Mouse (Mus musculus): ENCODE data around the gene Rap2b. TPM values are rescaled to one million over a fixed set of nuclear protein-coding genes. Genes with fewer than 3 reads are reported as not detected.

Rap2b gene
- polyA plus RNA-seq, 1 experiment from 2014 or later, result 4.1 TPM

DNA sequence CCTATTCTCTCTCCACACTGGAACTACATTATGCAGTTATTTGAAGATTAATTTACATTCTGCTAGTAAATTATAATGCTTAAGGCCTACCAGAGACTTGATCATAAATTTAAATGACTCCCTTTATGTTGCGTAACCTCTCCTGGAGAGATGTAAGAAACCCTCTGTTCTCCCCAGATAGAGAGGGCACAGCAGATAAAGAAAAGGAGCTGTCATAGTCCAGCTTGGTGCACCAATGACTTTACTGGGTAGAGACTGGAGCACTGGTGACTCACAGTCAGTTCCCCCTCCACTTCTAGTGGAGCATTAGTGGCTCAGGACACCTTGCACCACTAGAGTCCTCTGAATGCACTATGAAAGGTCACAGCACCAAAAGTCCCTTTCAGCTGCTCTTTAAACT is 31.4 kb downstream of the Rap2b start:
- Histone ChIP-seq H3K27ac (ENCODE audit: low read depth, low read length) (no peak overlapping the region), H3K4me3 (ENCODE audit: low read depth, low read length) (no peak overlapping the region), H3K36me3 (ENCODE audit: control insufficient read depth, insufficient read depth) (no peaks in the 10 kb centered on the region), H3K9me3 (ENCODE audit: control insufficient read depth) (no peaks in the 10 kb centered on the region), H3K9ac (ENCODE audit: low read depth, low read length) (no peak overlapping the region), H3K27me3 (replicated peaks; ENCODE audit: control insufficient read depth, insufficient read depth, low read length) (no peaks in the 10 kb centered on the region), H3K4me1 (replicated peaks; ENCODE audit: control insufficient read depth, insufficient read depth, low read length) (no peaks in the 10 kb centered on the region), H3K4me2 (replicated peaks; ENCODE audit: low read depth) (no peak overlapping the region)
- 86% methylated on average over 1 of the region's 1 CpGs for WGBS
- no peak for TF ChIP-seq CTCF (IDR thresholded peaks at IDR 0.05; ENCODE audit: low read depth)
- no peak for ATAC-seq

GRCm38 (mm10) chr3:61393520-61393919 is 32.1 kb downstream of the Rap2b start:
- no peaks in the 10 kb centered on the region for H3K4me1 ChIP-seq (replicated peaks; ENCODE audit: control insufficient read depth, insufficient read depth, low read length)
- H3K27ac ChIP-seq (ENCODE audit: low read depth, low read length), result no peak overlapping the region
- H3K4me3 ChIP-seq (ENCODE audit: low read depth, low read length), result no peak overlapping the region
- H3K27me3 ChIP-seq (replicated peaks; ENCODE audit: control insufficient read depth, insufficient read depth, low read length), result no peaks in the 10 kb centered on the region
- no peak for TF ChIP-seq CTCF (IDR thresholded peaks at IDR 0.05; ENCODE audit: low read depth)
- WGBS, result 70% methylated on average over 3 of the region's 3 CpGs
- no peak for ATAC-seq
- H3K9ac ChIP-seq (ENCODE audit: low read depth, low read length), result no peak overlapping the region
- H3K36me3 ChIP-seq (ENCODE audit: control insufficient read depth, insufficient read depth), result no peaks in the 10 kb centered on the region
- H3K9me3 ChIP-seq (ENCODE audit: control insufficient read depth), result no peaks in the 10 kb centered on the region
- H3K4me2 ChIP-seq (replicated peaks; ENCODE audit: low read depth), result no peak overlapping the region

GRCm38 (mm10) chr3:61395382-61395781 is 33.9 kb downstream of the Rap2b start:
- TF ChIP-seq CTCF (IDR thresholded peaks at IDR 0.05; ENCODE audit: low read depth), result no peak
- Histone ChIP-seq H3K27ac (ENCODE audit: low read depth, low read length) (no peak overlapping the region), H3K4me2 (replicated peaks; ENCODE audit: low read depth) (no peak overlapping the region), H3K4me1 (replicated peaks; ENCODE audit: control insufficient read depth, insufficient read depth, low read length) (no peaks in the 10 kb centered on the region), H3K9me3 (ENCODE audit: control insufficient read depth) (no peaks in the 10 kb centered on the region), H3K27me3 (replicated peaks; ENCODE audit: control insufficient read depth, insufficient read depth, low read length) (no peaks in the 10 kb centered on the region), H3K9ac (ENCODE audit: low read depth, low read length) (no peak overlapping the region), H3K4me3 (ENCODE audit: low read depth, low read length) (no peak overlapping the region), H3K36me3 (ENCODE audit: control insufficient read depth, insufficient read depth) (no peaks in the 10 kb centered on the region)
- ATAC-seq, result no peak
- 85% methylated on average over 3 of the region's 3 CpGs for WGBS

DNA sequence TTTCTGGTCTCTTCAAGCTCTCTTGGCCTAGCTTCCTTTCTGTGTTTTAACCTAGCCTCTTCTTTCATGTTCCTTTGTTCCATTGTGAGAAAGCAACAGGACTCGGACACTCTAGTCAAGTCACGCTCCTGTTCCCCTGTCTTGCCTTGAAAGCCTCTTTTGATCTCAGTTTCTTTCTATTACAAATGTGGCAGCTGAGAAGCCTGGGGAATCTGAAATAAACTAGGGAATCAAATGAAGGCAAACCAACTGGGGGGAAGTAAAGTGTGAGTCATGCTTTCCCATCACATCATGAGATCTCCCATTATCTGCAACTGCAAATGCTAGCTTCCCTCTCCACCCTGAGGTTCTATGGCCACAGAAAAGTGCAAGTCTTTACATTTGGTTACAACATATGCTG is 35.3 kb downstream of the Rap2b start:
- Histone ChIP-seq H3K27me3 (replicated peaks; ENCODE audit: control insufficient read depth, insufficient read depth, low read length) (no peaks in the 10 kb centered on the region), H3K27ac (ENCODE audit: low read depth, low read length) (no peak overlapping the region), H3K36me3 (ENCODE audit: control insufficient read depth, insufficient read depth) (no peaks in the 10 kb centered on the region), H3K4me2 (replicated peaks; ENCODE audit: low read depth) (no peak overlapping the region), H3K9ac (ENCODE audit: low read depth, low read length) (no peak overlapping the region), H3K4me3 (ENCODE audit: low read depth, low read length) (no peak overlapping the region), H3K4me1 (replicated peaks; ENCODE audit: control insufficient read depth, insufficient read depth, low read length) (no peaks in the 10 kb centered on the region), H3K9me3 (ENCODE audit: control insufficient read depth) (no peaks in the 10 kb centered on the region)
- ATAC-seq, result no peak
- no peak for TF ChIP-seq CTCF (IDR thresholded peaks at IDR 0.05; ENCODE audit: low read depth)
- 86% methylated on average over 2 of the region's 2 CpGs for WGBS

DNA sequence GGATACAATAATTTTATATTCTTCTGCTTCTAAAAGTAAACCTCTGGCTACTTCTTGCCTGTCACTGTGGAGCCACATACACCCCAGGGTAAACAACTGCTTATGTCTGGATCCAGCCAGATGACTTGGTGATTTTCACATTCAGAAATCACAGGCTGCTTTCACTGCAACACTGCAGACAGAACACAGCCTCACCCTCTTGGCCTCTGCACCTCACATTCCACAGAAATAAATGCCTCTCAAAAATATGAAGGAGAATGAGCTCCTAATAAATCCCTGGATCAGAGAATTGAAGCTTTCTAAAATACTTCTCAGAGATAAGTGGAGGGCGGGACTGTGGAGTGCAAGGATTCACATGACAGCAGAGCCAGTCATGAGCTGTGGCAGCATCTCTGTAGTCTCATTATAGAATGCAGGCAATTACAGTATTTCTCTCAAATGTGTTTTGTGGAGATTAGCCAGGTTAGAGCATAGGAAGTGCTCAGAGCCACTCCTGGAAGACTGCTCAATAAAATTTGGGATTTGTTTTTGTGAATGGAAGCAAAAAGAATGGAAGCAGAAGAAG is 39.5 kb downstream of the Rap2b start:
- TF ChIP-seq CTCF (IDR thresholded peaks at IDR 0.05; ENCODE audit: low read depth), result no peak
- Histone ChIP-seq H3K4me2 (replicated peaks; ENCODE audit: low read depth) (no peak overlapping the region), H3K9ac (ENCODE audit: low read depth, low read length) (no peak overlapping the region), H3K4me1 (replicated peaks; ENCODE audit: control insufficient read depth, insufficient read depth, low read length) (no peaks in the 10 kb centered on the region), H3K27me3 (replicated peaks; ENCODE audit: control insufficient read depth, insufficient read depth, low read length) (no peaks in the 10 kb centered on the region), H3K36me3 (ENCODE audit: control insufficient read depth, insufficient read depth) (no peaks in the 10 kb centered on the region), H3K27ac (ENCODE audit: low read depth, low read length) (no peak overlapping the region), H3K9me3 (ENCODE audit: control insufficient read depth) (no peaks in the 10 kb centered on the region), H3K4me3 (ENCODE audit: low read depth, low read length) (no peak overlapping the region)
- 47% methylated on average over 1 of the region's 1 CpGs for WGBS
- no peak for ATAC-seq

DNA sequence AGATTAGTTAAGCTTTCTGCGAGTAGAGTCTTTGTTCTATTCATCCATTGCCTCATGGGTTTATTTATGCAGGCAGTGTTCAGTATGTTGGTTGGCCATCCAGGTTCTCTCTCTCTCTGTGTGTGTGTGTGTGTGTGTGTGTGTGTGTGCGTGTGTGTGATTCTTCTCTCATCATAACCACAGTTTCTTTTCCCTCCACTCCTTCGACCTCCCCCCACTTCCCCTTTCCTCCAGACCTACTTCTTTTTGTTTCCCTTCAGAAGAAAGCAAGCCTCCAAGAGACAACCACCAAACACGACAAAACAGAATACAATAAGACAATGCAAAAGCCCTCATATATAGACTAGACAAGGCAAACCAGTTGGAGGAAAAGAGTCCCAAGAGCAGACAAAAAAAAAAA is 45.5 kb downstream of the Rap2b start:
- TF ChIP-seq CTCF (IDR thresholded peaks at IDR 0.05; ENCODE audit: low read depth), result no peak
- Histone ChIP-seq H3K4me1 (replicated peaks; ENCODE audit: control insufficient read depth, insufficient read depth, low read length) (no peaks in the 10 kb centered on the region), H3K9me3 (ENCODE audit: control insufficient read depth) (no peaks in the 10 kb centered on the region), H3K4me2 (replicated peaks; ENCODE audit: low read depth) (no peak overlapping the region), H3K27me3 (replicated peaks; ENCODE audit: control insufficient read depth, insufficient read depth, low read length) (no peaks in the 10 kb centered on the region), H3K9ac (ENCODE audit: low read depth, low read length) (no peak overlapping the region), H3K36me3 (ENCODE audit: control insufficient read depth, insufficient read depth) (no peaks in the 10 kb centered on the region), H3K27ac (ENCODE audit: low read depth, low read length) (no peak overlapping the region), H3K4me3 (ENCODE audit: low read depth, low read length) (no peak overlapping the region)
- ATAC-seq, result no peak
- WGBS, result 80% methylated on average over 4 of the region's 4 CpGs

DNA sequence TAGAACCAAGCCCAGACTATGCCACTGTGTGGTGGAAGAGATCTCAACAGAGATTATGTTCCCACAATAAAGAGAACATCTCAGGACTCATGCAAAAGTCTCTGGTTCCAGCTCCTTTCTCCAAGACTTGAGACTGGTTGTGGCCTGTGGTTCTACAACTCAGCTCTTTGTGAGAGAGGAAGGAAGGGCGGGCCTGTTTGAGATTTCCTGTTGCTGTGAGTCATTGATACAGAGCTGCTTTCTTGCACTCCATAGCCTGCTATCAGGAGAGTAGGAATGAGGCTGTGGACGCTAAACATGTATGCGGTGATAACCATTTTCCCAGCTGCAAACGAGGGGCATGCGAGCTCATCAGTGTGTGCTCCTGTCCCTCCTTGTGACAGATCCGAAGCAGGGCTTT is 48.2 kb downstream of the Rap2b start:
- no peak for ATAC-seq
- no peaks in the 10 kb centered on the region for H3K36me3 ChIP-seq (ENCODE audit: control insufficient read depth, insufficient read depth)
- H3K27ac ChIP-seq (ENCODE audit: low read depth, low read length), result no peak overlapping the region
- H3K9me3 ChIP-seq (ENCODE audit: control insufficient read depth), result no peaks in the 10 kb centered on the region
- 71% methylated on average over 6 of the region's 6 CpGs for WGBS
- no peaks in the 10 kb centered on the region for H3K4me1 ChIP-seq (replicated peaks; ENCODE audit: control insufficient read depth, insufficient read depth, low read length)
- H3K4me3 ChIP-seq (ENCODE audit: low read depth, low read length), result no peak overlapping the region
- H3K4me2 ChIP-seq (replicated peaks; ENCODE audit: low read depth), result no peak overlapping the region
- no peaks in the 10 kb centered on the region for H3K27me3 ChIP-seq (replicated peaks; ENCODE audit: control insufficient read depth, insufficient read depth, low read length)
- no peak overlapping the region for H3K9ac ChIP-seq (ENCODE audit: low read depth, low read length)
- TF ChIP-seq CTCF (IDR thresholded peaks at IDR 0.05; ENCODE audit: low read depth), result no peak

All from intestine, postnatal 0 days (tissue).